Mouse (Mus musculus) c-Kit-negative CD71-positive TER-119-positive erythroid progenitor cells, embryonic 14.5 days (primary cell): ENCODE data around the gene Hist1h4n.

ENCODE experiments used
- DNase-seq: peaks from one replicate; pipeline ENCODE4 v3.0.0-alpha.2; 2013; ENCODE audit warnings: low read depth, low spot score

Hist1h4n gene

DNA sequence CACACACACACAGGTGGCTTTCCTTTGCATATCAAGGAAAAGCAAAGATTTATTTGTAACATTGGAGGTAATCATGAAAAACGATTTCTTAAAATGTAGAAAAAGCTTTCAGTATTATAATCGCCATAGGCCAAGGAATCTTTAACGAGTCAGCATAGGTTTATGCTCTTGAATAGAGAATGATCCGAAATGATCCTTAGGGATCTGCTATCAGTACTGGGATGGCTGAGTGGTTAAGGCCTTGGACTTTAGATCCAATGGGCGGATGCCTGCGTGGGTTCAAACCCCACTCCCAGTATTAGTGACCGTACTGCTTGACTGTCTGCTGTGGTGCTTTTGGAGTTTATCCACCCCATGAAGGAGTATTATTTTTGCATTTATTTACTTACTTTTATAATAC, 36.4 kb downstream of the Hist1h4n start:
- DNase-seq, result no peak

DNA sequence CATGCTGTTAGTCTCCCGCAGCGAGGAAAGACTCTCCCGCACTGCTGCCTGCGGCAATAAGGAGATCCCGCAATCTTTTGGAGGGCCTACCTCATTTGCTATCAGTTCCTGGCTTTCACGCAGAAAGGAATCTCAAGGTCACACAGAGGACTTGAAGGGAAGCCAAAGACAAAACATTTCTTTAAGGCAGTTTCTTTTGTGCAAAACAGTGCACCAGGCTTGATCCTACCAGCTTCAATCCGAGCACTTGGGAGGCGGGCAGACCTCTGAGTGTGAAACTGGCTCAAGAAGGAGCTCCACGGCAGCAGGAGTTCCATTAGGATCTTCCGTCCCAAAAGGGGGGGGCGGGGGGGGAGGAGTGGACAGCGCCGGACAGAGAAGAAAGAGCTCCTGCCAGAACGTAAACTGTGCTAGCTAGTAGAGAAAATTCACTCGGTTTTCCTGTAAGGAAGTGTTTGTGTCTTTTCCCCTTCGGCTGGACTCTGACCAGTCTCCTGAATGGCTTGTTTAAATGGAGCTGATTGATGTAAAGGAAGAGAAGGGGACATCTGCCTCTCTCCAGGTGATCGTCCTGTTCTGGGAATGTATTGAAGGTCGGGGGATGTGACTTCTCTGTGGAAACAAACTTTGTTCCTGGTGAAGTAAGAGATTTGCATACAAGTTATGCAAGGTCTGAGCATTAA, 41.3 kb downstream of the Hist1h4n start:
- no peak for DNase-seq

DNA sequence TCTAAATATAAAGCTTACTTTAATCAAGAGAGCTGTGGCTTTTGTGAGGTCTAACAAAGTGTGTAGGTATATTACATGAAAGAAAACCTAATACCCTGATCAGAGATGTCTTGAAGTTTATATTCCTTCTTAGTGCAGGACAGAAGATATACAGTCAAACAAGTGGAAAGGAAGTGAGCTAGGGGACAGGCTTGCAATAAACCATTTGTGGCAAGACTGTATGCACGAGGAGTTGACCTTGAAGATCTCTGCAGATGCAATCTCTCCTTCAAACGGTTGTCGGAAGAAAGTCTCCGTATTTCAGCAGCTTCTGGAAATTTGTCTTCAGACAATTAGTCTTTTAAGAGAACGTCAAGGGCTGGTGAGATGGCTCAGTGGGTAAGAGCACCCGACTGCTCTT, 42.1 kb downstream of the Hist1h4n start:
- DNase-seq, result no peak

DNA sequence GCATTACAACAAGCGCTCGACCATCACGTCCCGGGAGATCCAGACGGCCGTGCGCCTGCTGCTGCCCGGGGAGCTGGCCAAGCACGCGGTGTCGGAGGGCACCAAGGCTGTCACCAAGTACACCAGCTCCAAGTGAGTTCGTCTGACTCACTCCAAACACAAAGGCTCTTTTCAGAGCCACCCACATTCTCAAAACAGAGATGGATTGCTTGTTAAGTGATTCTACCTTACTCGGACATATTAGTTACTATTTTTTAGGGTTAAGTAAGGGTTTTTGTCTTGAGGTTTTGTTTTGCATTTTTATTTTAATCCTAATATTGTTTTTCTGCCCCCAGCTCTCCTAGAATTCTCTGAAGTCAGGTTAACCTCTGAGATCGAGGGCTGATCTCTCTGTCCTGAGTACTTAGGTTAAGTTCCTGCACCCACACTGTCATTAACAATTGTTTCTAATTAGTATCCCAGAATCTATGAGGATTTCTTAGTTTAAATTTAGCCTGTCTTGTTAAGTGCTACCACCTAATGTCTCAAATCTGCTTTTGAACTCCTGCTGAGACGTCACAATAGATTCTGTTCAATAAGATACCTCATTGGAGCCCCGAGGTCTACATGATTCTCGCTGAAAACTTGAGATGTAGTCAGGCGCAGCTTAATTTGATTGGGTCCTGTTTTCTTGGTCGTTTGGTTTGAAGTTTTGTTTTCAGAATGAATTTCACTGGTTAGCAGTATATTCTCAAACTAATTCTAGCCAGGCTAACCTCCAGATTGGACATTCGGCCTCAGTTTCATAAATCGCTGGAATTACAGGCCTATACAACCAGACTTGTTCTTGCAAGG, 44.0 kb downstream of the Hist1h4n start:
- DNase-seq, result peak; percentile 43

DNA sequence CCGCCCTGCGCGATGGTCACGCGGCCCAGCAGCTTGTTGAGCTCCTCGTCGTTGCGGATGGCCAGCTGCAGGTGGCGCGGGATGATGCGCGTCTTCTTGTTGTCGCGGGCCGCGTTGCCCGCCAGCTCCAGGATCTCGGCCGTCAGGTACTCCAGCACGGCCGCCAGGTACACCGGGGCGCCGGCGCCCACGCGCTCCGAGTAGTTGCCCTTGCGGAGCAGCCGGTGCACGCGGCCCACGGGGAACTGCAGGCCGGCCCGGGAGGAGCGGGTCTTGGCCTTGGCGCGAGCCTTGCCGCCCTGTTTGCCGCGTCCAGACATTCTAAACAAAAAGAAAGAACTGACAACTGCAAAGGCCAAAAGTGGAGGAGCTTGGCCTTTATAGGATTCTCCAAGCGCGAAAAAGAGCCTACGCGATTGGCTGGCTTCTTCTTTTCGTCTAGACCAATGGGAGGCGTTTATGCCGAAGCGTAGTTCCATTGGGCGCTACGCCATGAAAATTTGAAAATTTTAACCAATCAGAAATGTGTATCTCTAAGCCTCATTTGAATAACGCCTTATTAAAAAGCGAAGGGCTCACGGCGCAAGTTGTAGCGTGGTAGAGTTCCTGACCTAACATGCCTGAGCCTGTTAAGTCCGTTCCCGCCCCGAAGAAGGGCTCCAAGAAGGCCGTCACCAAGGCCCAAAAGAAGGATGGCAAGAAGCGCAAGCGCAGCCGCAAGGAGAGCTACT, 44.9 kb downstream of the Hist1h4n start, which contains the start of the genes Hist1h2an and Hist1h2bp:
Gene Hist1h2an, minus strand, starts transcription at position 320 of the 731 bp plus-strand sequence.
Gene Hist1h2bp, plus strand, starts transcription at position 563 of the 731 bp plus-strand sequence.
- peak; percentile 96 for DNase-seq

DNA sequence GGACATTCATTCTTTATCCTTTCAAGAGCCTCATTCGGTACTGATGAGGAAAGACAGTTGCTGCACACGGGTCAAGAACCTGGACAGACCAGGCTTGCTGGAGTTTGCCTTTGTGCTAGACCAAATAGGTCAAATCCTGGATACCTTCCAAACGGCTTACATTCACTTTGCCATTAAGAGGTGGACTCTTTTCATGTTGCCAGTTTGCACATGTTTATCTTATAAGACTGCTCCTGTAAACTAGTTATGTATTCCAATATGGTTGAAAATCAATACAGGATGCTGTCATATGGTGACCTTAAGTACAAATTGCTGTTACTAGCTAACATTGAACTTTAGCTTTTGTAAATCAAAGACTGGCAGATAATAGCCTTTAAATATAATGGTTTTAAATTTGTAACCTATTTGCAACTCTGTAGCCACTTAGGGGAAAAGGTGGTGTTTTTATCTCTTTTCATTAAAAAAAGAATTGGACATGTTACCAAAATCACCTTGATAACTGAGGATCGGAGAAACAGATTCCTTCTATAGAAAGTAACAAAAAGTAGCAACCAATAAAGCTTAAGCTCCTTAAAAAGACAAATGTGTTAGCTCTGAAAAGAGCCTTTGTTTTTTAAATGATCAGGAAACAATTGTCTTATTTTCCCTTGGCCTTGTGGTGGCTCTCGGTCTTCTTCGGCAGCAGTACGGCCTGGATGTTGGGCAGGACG, 45.7 kb downstream of the Hist1h4n start:
- peak; percentile 52 for DNase-seq

DNA sequence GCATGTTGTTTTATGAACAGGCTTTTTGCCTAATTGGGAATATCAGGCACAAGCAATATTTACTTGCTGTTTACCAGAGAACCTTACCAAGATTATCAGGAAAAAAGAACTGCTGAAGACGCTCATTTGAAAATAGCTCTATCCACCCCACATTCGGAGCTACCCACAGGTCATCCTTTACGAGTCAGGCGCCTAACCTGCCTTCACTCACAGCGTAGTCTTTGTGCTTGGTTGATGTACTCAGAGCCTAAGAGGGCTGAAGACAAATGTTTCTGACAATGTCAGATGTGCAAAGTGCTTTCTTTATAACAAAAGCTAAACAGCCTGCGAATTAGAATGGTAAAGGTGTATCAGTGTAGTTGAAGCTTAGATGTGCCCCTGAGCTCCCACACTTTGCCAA, 47.7 kb downstream of the Hist1h4n start:
- DNase-seq, result no peak

DNA sequence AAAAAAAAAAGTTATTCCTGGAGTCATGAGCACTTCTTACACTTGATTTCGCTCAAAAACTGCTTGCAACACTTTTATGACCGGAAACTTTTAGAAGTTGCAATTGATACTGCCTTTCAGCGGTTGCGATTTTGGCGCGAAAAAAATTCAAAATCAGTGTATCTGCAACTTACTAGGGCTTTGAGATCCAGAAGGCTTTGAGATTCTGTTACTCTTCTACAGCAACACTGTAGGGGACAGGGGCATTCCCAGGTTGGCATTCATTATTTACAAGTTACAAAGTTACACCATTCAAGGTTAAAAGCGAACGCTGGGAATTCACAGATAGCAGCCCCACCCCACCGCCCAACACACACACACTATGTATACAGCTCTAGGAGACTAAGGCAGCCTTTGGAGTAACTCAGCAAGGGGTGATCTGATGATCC, 48.2 kb downstream of the Hist1h4n start:
- peak; percentile 63 for DNase-seq

DNA sequence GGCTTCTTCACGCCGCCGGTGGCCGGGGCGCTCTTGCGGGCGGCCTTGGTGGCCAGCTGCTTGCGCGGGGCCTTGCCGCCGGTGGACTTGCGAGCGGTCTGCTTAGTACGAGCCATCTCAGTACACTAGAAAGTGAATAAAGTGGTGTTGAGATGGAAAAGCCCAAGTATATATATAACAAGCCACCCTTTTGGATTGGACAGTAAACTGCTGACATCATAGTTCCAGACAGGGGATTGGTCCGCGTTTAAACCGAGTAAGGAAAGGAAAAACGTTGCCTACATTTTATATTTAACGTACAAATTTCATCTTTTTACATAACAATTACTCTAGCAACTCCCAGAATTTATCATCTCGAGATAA, 48.8 kb downstream of the Hist1h4n start, which contains the start of gene Hist1h3i:
Gene Hist1h3i, minus strand, starts transcription at position 116 of the 363 bp plus-strand sequence.
- peak; percentile 92 for DNase-seq

DNA sequence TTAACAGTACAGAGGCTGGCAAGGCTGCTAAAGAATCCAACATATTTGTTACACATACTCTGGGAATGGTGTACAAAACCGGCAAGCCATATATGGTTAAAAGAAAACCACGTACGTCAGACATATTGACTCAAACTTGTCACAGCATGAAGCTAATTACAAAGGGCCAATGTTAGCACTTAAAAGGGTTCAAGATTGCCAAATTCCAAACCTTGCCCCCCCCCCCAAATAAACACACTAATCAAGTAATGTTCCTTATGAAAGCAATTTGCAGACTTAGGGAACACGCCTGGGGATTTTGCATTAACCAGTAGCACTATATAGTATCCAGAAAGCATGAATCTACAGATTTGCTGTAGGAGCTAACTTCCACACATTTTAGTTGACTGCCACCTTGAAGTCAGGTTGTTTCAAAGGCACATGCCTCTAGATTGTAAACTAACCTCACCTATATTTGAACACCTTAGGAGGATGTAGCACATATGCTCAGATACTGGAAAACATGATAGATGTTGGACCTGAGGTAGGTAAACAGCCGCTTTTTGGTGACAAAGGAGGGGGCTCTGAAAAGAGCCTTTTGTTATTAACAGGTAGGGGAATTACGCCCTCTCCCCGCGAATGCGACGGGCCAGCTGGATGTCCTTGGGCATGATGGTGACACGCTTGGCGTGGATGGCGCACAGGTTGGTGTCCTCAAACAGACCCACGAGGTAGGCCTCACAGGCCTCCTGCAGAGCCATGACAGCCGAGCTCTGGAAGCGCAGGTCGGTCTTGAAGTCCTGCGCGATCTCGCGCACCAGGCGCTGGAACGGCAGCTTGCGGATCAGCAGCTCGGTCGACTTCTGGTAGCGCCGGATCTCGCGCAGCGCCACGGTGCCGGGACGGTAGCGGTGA, 49.4 kb downstream of the Hist1h4n start:
- peak; percentile 66 for DNase-seq
